Mouse (Mus musculus) spleen, postnatal 14 days (tissue): ENCODE data around the gene Rnf31.

Source experiments
- DNase-seq, 2 experiments: peaks; one replicate each; pipeline ENCODE4 v3.0.0; 2021 to 2022; ENCODE audit warnings: low spot score in 2 of 2

Rnf31 gene

GRCm38 (mm10) chr14:55577871-55578667 is 13.4 kb upstream of the Rnf31 start, which contains the start of gene Psme1:
Gene Psme1, plus strand, starts transcription at chr14:55578123.
- DNase-seq: peak; percentile 61 to 68

- peak; percentile 31 to 46 for DNase-seq
These were observed 12.7 kb upstream of the Rnf31 start for GRCm38 (mm10) chr14:55578668-55579269.

DNA sequence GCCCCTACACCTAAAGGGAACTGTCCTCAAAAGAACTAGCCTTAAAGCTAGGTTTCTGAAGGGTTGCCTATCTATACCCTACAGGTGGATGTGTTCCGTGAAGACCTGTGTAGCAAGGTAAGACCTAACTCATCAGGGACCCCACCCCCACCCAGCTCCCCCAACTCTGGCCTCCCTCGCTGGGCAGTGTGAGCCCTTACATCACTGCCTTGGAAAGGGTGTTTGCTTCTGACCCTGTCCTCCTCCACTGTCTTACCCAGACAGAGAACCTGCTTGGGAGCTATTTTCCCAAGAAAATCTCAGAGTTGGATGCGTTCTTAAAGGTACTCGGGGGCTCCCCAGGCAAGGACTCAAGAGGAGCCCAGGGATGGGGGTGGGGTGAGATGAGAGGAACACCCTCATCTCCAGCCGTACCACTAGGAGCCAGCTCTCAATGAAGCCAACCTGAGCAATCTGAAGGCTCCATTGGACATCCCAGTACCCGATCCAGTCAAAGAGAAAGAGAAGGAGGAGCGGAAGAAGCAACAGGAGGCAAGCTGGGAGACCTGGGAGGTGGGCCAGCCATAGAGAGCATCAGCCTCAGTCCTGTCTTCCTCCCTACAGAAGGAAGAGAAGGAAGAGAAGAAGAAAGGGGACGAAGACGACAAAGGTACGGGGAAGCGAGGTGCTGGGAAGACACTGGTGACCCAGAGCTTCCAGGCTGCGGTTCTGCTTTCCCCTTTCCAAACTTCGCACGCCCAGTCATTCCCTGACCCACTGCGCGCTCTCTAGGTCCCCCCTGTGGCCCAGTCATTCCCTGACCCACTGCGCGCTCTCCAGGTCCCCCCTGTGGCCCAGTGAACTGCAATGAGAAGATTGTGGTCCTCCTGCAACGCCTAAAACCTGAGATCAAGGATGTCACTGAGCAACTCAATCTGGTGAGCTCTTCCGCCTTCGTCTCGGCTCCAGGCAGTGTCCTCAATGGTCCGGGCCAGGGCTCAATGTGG is 11.7 kb upstream of the Rnf31 start:
- DNase-seq: no peak

DNA sequence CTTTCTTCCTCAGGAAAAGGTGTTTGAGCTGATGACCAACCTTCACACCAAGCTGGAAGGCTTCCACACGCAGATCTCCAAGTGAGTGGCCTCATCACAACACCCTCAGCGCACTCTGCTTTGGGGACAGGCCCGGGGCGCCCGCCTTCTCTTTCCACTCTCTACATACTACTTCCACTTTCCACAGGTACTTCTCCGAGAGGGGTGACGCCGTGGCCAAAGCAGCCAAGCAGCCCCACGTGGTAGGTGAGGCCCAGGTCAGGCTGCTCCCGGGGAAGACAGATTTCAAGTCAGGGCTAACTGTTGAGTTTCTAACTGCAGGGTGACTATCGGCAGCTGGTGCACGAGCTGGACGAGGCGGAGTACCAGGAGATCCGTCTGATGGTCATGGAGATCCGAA is 10.8 kb upstream of the Rnf31 start:
- no peak for DNase-seq

DNA sequence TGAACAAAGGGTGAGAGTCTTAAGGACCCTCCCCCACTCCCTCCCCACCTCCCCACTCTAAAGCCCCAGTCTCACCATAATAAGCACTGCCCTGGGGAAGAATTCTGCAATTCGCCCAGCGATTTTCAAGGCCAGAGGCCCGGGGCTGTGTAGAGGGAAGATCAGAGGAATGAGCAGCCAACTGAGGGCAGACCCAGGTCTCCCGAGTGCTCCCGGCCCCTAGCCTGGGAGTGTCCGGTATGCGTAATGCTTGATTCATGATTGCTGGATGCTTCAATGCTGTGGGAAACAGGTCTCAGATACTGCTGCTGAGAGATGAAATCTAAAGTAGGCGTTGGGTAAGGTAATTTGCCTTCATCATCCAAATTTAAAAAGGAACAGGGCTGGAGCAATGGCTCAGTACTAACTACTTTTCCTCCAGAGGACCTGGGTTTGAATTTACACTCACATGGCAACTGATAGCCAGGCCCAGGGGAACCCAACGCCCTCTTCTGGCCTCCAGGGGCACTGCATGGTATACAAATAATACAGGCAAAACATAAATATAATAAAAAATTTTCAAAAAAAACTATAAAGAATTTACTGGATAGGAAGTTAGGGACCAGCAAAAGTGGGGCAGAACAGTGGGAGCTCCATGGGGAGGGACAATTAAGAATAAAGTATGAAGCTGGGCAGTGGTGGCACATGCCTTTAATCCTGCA is 9.4 kb upstream of the Rnf31 start:
- peak in 1 of 2 experiments; percentile 36 for DNase-seq

GRCm38 (mm10) chr14:55584303-55584701 is 7.2 kb upstream of the Rnf31 start:
- no peak for DNase-seq

- peak; percentile 69 to 71 for DNase-seq
These were observed 6.6 kb upstream of the Rnf31 start, which contains the start of gene Emc9 for GRCm38 (mm10) chr14:55584702-55585565. Gene Emc9, minus strand, starts transcription at chr14:55585302.

DNA sequence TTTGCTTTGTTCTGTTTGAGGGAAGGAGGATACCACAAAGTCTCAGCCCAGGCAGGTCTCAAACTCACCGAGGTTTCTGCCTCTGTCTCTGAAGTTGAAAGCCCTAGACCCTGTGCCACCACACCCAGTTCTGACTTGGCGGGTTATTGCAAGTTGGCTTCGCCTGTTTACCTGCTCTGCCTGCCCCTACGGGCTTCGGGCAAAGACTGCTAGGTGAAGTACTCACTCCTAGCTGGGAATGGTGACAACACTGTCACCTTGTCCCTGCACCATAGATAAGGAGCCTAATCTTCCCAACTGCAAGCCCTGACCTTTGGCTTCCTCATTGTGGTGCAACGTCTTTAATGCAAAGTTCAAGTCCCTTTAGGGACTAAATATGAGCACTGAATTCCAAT is 5.9 kb upstream of the Rnf31 start:
- DNase-seq: no peak

DNA sequence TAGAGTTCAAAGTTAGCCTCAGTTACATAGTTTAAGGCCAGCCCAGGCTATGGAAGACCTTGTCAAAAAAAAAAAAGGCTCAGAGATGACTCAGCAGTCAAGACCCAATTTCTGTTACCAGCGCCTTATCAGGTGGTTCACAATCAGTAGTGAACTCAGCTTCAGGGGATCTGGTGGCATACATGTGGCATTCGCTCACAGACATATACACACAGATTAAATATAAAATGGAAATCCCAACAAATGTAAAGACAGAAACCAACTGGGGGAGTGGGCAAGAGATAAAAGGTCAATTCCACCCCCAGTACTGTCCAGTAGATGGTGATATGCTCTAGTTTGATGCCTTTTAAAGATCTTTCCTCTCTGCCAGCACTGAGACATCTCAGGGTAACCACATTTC is 5.4 kb upstream of the Rnf31 start:
- DNase-seq: no peak

- no peak for DNase-seq
These were observed 2.2 kb upstream of the Rnf31 start for GRCm38 (mm10) chr14:55589271-55589670.

GRCm38 (mm10) chr14:55589771-55590448 is 1.6 kb upstream of the Rnf31 start:
- no peak for DNase-seq

- peak; percentile 66 to 68 for DNase-seq
These were observed 669 bp upstream of the Rnf31 start, which contains the start of gene Psme2 for GRCm38 (mm10) chr14:55590748-55591330. Gene Psme2, minus strand, starts transcription at chr14:55591113.

DNA sequence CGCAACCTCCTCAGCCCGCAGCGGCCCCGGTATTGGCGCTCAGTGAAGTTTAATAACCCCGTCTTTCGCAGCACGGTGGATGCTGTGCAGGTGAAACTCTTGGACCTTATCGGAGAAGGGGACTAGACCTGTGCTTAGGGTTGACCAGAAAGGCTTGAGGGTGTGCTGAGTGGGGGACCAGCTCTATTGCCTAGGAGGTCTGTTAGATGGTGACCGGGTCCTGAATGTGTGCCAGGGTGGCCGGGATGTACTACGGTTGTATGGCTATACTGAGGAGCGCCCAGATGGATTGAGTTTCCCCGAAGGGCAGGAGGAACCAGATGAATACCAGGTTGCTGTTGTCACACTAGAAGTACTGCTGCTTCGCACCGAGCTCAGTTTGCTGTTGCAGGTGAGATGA is 718 bp downstream of the Rnf31 start:
- no peak for DNase-seq

DNA sequence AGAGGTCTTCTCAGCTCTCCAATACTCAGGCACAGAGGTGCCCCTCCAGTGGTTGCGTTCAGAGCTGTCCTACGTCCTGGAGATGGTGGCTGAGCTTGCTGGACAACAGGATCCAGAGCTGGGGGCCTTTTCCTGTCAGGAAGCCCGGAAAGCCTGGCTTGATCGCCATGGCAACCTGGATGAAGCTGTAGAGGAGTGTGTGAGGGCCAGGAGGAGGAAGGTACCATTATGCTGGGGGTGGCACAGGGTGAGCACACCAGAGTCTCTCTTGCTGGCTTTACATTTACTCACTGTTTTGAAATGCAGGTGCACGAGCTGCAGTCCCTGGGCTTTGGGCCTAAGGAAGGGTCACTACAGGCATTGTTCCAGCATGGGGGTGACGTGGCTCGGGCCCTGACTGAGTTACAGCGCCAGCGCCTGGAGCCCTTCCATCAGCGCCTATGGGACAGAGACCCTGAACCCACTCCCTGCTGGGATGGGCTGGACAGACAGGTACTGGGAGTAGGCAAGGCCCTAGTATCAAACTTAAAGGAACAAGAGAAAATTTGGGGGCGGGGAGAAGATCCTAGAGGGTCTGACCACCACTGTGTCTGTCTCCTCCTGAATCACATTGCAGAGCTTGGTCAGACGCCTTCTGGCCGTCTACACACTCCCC is 4.7 kb downstream of the Rnf31 start:
- no peak for DNase-seq

DNA sequence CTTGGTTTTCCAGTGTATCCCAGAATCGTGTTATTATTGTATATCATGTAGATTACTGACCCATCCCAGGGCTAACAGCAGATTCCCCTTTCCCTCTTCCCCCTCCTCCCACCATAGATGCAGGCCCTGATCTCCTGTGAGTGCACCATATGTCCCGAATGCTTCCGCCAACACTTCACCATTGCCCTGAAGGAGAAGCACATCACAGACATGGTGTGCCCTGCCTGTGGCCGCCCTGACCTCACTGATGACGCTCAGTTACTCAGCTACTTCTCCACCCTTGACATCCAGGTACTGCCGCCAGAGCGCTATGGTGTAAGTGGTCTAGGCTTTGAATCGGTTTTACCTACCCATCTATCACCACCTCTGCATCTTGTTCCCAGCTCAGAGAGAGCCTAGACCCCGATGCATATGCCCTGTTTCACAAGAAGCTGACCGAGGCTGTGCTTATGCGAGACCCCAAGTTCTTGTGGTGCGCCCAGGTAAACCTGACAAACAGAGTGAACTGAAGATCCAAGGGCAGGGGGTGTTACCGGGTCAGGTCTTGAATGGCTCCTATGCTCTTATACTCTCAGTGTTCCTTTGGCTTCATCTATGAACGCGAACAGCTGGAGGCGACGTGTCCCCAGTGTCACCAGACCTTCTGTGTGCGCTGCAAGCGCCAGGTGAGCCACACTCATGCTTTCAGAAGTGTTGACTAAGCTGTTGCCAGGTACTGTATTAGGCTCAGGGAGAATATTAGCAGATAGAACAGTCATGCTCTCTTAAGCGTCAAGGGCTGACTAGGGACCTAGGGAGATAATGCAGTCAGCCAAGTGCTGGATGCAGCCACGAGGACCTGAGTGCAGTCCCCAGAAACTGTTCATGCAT is 7.2 kb downstream of the Rnf31 start:
- no peak for DNase-seq

- DNase-seq: no peak
These were observed 11.7 kb downstream of the Rnf31 start, which contains the start of gene Irf9 for GRCm38 (mm10) chr14:55603271-55603632. Gene Irf9, plus strand, starts transcription at chr14:55603571.

GRCm38 (mm10) chr14:55603633-55604576 is 12.4 kb downstream of the Rnf31 start:
- peak; percentile 91 to 92 for DNase-seq
